Mouse (Mus musculus) 3134 (cell line): ENCODE data around the gene Rilpl1.
"Not testable (repeated sequence)": the region's sequence is repeated elsewhere in the genome, so short reads cannot be mapped to it uniquely, and the experiment has no call there.

Source experiments
- DNase-seq: peaks from one replicate; pipeline ENCODE4 v3.0.0-alpha.2; 2011; ENCODE audit warnings: low spot score; ENCODE audit not compliant: insufficient read length; ENCODE audit errors: extremely low read depth

Gene Rilpl1

DNA sequence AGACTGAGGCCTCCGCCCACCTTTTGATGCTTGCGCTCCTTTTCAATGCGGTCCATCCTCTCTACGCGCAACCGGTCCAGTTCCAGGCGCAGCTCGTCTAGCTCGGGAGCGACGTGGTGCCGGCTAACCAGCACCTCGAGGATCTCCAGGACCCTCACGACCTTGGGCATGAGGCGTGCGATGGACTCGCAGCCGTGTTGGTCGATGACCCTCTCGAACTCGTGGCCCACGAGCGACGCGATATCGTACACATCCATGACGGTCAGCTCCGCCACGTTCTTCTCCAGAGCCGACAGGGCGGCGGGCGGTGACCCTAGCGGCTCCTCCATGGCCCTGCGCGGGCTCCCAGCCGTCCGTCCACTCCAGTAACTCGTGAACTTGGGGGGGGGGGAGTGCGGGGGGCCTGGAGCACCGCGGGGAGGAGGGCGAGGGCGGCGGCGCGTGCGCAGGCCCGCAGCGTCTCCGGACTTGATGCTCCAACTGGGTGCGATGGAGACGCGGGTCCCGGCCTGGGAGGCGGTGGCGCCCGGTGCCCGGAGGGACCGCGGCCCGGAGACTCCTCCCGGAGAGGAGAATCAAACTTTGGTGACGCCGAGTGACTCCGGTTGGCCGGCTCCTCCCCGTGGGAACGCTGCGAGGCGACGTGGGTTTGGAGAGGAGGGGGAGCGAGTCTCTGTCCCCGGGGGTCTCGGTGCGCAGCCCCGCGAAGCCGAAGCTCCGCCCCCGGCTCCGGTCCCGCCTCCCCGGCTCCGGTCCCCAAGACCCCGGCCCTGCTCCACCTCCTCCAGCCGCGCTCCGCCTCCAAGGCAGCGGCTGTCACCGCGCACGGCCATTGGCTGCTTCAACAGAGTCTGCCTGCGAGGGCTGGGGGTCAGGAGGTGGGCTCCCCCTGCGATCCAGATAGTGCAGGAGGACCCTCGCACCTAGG is at the start of gene Rilpl1:
Gene Rilpl1 (minus strand): TSS at position 737 of the 928 bp plus-strand sequence.
- peak; percentile 74 for DNase-seq

DNA sequence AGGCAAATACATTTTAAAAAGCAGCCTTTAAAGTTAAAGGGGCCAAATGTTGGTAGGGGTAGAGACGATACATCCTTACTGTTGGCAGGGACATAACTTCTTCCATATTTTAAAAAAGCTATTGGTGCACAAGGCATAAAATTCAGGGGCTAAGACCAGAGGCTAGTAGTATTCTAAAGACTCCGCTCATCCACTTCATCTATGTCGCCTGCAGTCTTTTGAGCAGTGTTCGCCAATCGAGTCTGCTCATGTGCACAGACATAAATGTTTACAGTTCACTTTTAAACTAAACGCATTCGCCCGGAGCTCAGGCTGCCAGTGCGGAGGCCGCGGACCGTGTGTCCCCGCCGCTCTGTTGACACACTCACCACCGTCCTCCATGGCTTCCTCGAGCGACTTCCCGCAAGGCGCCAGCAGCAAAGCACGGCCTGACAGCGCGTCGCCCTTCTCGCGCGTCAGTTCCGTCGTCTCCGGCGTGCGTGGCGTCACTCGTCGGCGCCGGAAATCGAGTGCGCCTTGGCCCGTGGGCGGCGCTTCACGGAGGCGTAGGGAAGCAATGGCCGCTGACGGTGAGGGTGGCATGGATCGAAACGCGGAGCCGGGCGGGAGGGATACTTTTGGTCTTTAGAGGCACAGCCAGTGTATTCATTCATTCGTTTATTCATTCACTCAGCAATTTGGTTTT is 47.6 kb upstream of the Rilpl1 start, which contains the start of the genes Eif2b1 and Gtf2h3:
Gene Eif2b1 (minus strand): TSS at position 499 of the 685 bp plus-strand sequence.
Gene Gtf2h3 (plus strand): TSS at position 508 of the 685 bp plus-strand sequence.
- peak; percentile 96 for DNase-seq

GRCm38 (mm10) chr5:124575467-124575866 is 44.3 kb upstream of the Rilpl1 start:
- DNase-seq: no peak

DNA sequence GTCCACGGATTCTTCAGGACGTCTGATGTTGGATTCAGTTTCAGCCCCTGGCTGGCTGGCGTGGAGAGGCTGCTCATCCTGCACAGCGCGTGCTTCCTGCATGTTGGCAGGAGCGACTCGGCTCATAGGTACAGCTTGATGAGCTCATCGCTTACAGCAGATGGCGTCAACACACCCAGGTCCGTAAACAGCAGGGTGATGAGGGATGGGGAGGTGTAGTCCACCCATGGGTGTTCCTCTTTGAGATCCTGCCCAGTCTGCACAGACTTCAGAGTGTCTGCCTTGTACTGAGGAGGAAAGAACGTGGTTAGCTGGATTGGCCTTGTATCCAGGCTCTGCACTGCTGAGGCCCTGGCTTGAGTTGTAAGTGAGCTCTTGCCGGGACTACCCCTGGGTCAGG is 39.9 kb upstream of the Rilpl1 start:
- DNase-seq: no peak

GRCm38 (mm10) chr5:124555145-124555544 is 24.0 kb upstream of the Rilpl1 start:
- DNase-seq: no peak

GRCm38 (mm10) chr5:124553607-124554006 is 22.4 kb upstream of the Rilpl1 start:
- no peak for DNase-seq

DNA sequence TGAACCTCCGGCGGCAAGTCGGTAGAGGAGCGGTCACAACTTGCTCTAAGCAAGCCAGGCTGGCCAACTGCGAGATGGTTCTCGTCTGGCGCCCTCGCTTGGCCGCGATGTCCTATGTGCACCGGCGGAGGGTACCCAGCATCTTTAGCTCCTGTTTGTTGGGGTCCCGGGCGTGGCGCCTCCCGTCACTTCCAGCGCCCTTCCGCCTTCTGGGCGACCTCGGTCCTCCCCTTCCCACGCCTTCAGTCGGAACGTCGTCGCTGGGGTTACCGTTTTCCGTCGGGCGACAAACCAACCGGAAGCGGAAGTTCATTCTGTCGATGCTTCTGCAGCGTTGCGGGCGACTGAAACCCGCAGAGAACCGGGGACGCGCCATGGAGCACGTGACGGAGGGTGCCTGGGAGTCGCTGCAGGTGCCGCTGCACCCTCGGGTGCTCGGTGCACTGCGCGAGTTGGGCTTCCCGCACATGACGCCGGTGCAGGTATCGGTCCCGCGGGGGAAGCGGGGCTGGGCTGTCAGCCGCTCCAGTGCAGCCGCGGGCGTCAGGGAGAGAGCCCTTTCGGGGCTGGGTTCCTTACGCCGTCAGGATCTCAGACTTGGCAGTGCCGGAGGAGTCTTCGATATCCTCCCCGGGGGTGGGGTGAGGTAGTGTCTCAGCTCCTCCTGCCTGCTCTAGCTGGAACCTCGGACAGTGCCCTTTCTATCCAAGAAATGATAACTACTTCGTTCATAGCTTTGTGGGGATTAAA is 21.5 kb upstream of the Rilpl1 start, which contains the start of gene Ddx55:
Gene Ddx55 (plus strand): TSS at position 307 of the 750 bp plus-strand sequence.
- DNase-seq: peak; percentile 96

GRCm38 (mm10) chr5:124552094-124552472 is 20.9 kb upstream of the Rilpl1 start:
- DNase-seq: no peak

DNA sequence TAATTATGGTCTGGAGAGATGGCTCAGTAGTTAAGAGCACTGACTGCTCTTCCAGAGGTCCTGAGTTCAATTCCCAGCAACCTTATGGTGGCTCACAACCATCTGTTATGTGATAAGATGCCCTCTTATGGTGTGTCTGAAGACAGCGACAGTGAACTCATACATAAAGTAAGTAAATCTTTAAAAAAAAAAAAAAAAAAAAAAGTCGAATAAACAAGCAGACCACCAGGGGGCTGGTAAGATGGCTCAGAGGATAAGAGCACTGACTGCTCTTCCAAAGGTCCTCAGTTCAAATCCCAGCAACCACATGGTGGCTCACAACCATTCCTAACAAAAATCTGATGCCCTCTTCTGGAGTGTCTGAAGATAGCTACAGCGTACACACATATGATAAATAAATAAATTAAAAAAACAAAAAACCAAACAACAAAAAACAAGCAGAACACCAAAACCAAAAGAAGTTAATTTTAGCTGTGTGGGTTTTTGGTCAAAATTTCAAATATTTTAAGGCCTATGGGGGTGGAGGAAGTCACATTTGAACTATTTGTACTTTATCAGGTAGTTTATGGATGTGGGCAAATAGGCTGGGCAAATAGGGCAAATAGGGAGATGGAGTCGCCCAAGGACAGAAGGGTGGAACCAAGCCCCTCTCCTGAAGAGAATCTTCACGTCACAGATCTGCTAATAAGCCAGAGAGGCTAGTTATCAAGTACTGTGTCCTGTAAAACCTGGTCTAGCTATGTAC is 20.3 kb upstream of the Rilpl1 start:
- DNase-seq: not testable (repeated sequence)

GRCm38 (mm10) chr5:124550737-124551136 is 19.5 kb upstream of the Rilpl1 start:
- not testable (repeated sequence) for DNase-seq

DNA sequence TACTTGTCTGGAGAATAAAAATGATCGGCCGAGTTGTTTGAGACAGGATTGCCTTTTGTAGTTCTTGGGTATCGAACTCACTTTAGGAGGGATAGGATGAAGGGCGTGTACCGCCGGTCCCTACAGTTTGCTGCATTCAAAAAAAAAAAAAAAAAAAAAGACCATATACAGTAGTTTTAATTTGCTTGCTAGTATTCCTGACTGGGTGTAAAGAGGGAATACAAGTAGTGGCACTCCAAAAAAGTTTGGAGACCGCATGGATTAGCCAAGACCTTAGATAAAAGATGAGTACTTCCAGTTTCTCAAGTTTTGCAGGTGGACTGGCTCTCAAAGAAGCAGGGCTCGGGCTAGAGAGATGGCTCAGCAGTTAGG is 10.4 kb upstream of the Rilpl1 start:
- DNase-seq: no peak

DNA sequence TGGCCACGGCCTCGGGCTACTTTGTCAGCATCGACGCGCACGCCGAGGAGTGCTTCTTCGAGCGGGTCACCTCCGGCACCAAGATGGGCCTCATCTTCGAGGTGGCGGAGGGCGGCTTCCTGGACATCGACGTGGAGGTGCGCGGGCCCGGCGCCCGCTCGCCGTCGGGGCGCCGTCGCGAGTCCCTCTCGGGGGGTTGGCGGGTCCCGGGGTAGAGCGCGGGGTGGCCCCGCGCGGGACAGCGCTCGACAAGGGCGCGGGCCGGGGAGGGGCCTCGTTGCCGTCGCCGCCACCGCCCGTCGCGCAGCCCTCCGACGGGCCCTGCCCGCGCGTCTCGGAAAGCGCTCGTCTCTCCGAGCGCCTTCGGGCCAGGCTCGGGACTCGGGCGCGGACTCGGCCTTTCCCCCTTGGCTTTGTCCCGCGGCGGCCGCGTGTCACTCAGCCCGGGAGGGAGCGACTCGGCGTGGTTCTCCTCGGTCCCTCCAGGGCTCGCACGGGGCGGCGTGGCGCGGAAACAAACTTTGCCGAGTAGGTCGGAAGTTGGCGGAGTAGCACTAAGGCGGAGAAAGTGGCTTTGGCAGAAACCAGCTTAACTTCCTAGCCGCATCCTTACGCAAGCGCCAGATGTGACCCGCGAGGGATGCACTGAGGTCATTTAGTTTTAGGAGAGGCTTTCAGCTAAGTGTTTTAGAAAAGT is 9.9 kb upstream of the Rilpl1 start:
- DNase-seq: peak; percentile 78

DNA sequence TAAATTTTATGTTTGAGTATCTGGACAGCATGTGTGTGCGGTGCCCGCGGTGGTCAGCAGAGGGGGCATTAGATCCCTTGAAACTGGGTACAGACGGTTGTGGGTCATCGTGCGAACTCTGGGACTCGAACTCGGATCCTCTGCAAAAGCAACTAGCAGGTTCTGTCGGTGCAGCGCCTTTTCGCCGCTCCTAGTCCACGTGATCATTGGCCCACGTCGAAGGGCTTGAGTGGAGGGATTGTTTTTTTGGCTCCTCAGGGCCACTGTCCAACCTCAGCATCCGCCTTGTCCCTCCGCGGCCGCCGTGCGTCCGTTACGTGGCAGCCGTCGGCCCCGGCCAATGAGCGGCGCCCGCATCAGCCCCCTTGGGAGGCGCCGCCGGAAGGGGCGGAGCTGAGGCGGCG is 9.2 kb upstream of the Rilpl1 start, which contains the start of gene Tmed2:
Gene Tmed2 (plus strand): TSS at position 313 of the 404 bp plus-strand sequence.
- DNase-seq: peak; percentile 97

GRCm38 (mm10) chr5:124539905-124540304 is 8.7 kb upstream of the Rilpl1 start:
- DNase-seq: no peak

- DNase-seq: peak; percentile 68
Observed at GRCm38 (mm10) chr5:124538813-124539792, 7.9 kb upstream of the Rilpl1 start.

DNA sequence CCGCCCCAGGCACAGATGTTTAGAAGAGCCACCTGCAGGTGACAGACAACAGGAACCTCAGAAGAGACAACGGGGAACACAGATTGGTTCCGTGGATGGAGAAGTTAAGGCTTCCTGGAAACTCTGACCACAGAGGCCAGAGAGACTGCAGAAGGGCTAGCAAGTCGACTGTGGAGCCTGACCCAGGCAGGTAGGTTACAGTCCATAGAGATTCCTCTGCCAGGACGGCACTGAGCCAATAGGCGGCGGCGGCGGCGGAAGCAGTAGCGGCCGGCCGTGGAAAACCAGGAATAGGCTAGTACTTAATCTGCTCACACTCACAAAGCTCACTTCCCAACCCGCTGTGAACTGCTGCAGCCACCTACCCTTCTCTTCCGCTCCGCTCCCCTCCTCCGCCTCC is 5.6 kb upstream of the Rilpl1 start:
- no peak for DNase-seq

DNA sequence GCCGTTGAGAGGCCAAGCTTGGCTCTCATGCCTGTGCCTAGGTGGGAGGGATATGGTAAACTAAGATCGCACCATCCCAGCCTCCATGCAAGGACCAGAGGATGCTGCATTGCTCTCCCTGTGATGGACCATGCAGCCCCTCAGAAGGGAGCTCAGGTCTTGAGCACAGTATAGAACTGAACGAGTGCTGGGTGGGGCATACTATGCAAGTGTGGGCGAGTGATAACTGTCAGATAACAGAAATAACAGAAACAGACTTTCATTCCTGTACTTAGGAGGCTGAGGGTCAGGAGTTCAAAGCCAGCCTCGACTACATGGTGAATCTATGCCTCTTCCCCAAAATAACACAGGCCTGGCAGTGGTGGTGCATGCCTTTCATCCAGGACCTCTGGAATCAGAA is 3.8 kb upstream of the Rilpl1 start:
- DNase-seq: no peak

DNA sequence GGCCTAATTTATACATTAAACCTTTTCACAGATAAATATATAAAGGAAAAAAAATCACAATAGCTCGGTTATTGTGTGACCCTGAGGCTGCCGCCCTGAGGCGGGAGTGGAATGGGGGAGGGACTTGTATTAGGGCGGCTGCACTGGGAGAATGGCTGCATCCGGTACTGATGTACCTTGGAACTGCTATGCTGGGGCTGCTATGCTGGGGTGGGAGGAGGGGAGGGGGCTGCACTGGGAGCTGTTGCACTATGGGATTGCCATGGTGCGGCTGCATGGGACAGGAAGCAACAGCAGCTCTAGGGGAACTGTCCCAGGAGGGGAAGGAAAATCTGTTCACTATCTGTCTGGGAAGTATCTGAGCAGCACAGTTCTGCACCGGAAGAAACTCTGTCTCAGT is 1.3 kb upstream of the Rilpl1 start:
- no peak for DNase-seq
